Mouse (Mus musculus) Patski (cell line): ENCODE results near the gene Tm4sf20. TPM values are rescaled to one million over a fixed set of nuclear protein-coding genes. Genes with fewer than 3 reads are reported as not detected.
A peak's percentile ranks its signal among the peaks of the same experiment; 100 is the strongest.

Experiments used
- ATAC-seq: fragments of 100-300 bp; one replicate; pipeline ENCODE4 v1.8.0; 2021
- CTCF ChIA-PET: fragments of 350-600 bp; sonication (Branson Sonifier 250); formaldehyde crosslinking; loops from one replicate; lab custom pipeline; 2022; ENCODE audit warnings: inconsistent platforms; lab: Charles Lee
- POLR2A ChIA-PET: fragments of 350-600 bp; sonication (Branson Sonifier 250); formaldehyde crosslinking; loops from one replicate; lab custom pipeline; 2022; ENCODE audit warnings: antibody characterized with exemption, inconsistent platforms; lab: Charles Lee
- DNase-seq: peaks from one replicate; pipeline ENCODE4 v3.0.0-alpha.2; 2011; ENCODE audit warnings: low read depth, low spot score
- H3K27me3 ChIP-seq: fragments of 371-371 bp; one replicate; pipeline ENCODE4 v1.5.1; 2021
- CTCF ChIP-seq: fragments of 100-300 bp; IDR thresholded peaks from one replicate; pipeline ENCODE4 v1.5.1; 2021
- in situ Hi-C: fragments of 300-500 bp; cut with MboI; formaldehyde crosslinking; loops from 3 replicates; pipeline ENCODE4 v1.11.1; 2018; ENCODE audit warnings: low pct_unique_long_range_greater_than_20kb, mixed read lengths
- polyA plus RNA-seq: library from polyadenylated mRNA; unstranded; gene quantifications from one replicate; pipeline ENCODE4 v1.2.3, GENCODE M21; 2021

Tm4sf20 gene
- polyA plus RNA-seq, 1 experiment from 2014 or later: 0.06 TPM

DNA sequence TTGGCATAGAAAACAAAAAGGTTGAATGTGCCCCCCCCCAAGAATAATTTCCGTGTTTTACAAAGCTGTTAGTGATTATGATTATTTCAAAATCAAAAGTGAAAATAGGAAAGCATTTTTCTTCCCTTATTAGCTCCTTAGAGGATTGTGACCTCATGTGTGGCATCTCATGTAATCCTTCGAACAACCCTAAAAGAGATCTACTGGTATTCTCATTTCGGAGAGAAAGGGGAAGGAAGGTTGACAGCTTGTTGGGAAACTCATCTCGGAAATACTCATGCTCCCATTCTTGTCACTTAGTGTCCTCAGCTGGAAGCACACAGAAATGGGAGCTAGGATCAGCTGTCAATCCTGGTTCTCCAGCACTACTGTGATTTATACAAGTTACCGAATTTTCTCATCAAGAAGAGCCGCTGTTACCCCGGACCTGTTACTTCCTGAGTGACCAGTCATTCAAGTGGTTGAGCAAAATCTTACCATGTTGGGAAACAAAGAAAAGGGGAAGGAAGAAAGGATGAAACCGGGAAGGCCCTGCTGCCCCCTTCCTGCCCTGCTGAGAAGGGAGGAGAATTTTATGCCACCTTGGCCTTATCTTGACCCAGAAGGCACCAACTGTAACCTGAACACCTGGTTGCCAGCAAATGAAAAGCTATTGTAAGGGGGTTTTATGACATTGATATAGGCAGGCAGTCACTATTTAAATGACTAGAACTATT lies 6.6 kb downstream of the Tm4sf20 start:
- ChIA-PET POLR2A (interaction anchor here (0.6 kb wide), 1 partner anchor 598 kb away, joined by 3 read pairs; no protein-coding TSS in a partner anchor), CTCF (interaction anchor here (1.0 to 1.1 kb wide), 2 partner anchors 13 to 17 kb away, joined by 3 to 4 read pairs; no protein-coding TSS in a partner anchor)
- no peak for DNase-seq
- no peaks in the 10 kb centered on the region for H3K27me3 ChIP-seq
- no peak for ATAC-seq
- in situ Hi-C loops: no loop called here
- TF ChIP-seq CTCF: no peak

DNA sequence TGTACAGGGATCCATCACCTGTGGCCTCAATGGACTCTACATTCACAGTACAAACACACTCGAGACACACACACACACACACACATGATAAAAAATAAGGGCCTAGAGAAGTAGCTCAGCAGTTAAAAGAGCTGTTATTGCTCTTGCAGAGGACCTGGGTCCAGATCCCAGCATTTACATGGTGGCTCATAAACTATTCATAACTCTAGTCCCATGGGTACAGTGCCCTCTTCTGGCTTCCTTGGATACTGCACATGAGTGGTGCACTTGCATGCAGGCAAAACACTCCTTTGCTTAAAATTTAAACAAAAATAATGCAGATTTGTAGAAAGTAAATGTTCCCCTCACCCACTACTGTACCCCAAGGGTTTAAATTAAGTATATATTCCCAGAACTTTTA lies 8.7 kb downstream of the Tm4sf20 start:
- CTCF ChIA-PET: interaction anchor here (1.0 kb wide), 1 partner anchor 28 kb away, joined by 3 read pairs; no protein-coding TSS in a partner anchor
- TF ChIP-seq CTCF: peak; percentile 64
- no peak for DNase-seq
- POLR2A ChIA-PET: no interaction called here
- no peak for ATAC-seq
- in situ Hi-C loops: no loop called here
- no peaks in the 10 kb centered on the region for H3K27me3 ChIP-seq

DNA sequence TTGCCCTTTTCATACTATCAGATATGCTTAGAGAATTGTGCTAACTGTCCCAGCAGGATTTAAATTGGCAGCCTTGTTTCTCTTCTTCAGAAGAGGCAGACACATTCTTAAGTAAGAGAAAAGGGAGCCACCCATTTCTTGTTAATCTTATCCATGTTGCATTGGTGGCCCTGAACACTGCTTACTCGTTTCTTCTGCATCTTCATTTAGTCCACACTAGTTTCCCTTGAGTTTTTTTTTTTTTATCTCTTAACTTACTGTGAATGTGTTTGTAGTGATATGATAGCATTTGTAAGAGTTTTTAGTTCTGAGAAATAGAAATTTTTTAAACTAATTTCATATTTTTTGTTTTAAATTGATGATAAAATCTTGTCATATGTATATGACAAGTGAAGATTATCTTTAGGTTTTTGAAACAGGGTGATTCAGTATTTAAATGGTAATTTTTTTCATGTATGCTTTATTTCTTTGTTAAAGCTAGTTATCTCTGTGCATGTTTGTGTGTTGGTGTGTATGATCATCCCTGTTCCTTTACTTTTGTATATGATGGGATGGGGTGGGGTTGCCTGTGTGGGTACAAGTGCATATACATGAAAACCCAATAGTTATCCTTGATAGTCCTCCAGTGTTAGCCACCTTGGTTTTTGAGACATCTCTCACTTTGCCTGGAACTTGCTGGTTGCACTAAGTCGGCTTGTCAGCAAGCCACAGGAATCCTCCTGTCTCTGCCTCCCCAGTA lies 20.4 kb downstream of the Tm4sf20 start:
- DNase-seq: no peak
- ChIA-PET POLR2A (no interaction called here), CTCF (interaction anchor here (1.3 kb wide), 1 partner anchor 13 kb away, joined by 3 read pairs; no protein-coding TSS in a partner anchor)
- ATAC-seq: no peak
- no peak for TF ChIP-seq CTCF
- H3K27me3 ChIP-seq: no peaks in the 10 kb centered on the region
- in situ Hi-C loops: no loop called here

DNA sequence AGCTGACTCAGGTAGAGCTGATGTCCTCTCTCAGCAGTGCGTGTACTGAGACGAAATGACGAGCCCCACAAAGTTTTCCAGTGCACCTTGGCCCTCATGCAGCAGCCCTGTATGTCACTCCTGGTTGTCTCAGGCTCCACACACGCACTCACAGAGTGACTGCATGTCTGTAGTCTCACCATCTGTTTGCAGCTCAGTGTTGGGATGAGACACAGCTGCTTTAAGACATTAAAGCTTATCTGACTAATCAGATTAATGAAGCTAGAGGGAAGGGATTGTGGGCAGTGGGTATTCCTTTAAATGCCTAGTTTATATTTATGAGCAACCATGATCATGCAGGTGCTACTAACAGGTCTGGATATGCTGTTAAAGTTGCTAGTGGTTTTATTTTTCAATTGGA lies 21.9 kb downstream of the Tm4sf20 start:
- TF ChIP-seq CTCF: no peak
- DNase-seq (no peak), ATAC-seq (no peak)
- H3K27me3 ChIP-seq: no peaks in the 10 kb centered on the region
- ChIA-PET POLR2A (interaction anchor here (0.9 kb wide), 1 partner anchor 10 kb away, joined by 3 read pairs; no protein-coding TSS in a partner anchor), CTCF (no interaction called here)
- in situ Hi-C loops: no loop called here

DNA sequence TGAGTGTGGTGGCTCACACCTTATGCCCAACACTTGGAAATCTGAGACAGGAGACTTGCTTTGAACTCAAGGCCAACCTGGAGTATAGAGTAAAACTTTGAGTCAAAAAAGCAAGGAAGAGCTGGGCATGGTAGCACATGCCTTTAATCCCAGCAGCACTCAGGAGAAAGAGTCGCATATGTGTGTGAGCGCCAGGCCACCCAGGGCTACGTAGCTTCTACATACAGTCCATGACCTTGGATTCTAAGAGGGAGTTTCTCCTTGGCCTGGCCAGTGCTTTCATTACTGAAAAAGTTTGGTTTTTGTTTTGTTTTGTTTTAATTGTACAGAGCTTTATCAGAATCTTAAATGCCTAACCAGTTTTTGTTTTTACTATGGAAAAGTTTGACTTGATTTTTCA lies 24.3 kb downstream of the Tm4sf20 start:
- no peak for TF ChIP-seq CTCF
- CTCF ChIA-PET: interaction anchor here (1.0 kb wide), 1 partner anchor 21 kb away, joined by 3 read pairs; no protein-coding TSS in a partner anchor
- in situ Hi-C loops: no loop called here
- POLR2A ChIA-PET: no interaction called here
- DNase-seq (no peak), ATAC-seq (no peak)
- no peaks in the 10 kb centered on the region for H3K27me3 ChIP-seq

DNA sequence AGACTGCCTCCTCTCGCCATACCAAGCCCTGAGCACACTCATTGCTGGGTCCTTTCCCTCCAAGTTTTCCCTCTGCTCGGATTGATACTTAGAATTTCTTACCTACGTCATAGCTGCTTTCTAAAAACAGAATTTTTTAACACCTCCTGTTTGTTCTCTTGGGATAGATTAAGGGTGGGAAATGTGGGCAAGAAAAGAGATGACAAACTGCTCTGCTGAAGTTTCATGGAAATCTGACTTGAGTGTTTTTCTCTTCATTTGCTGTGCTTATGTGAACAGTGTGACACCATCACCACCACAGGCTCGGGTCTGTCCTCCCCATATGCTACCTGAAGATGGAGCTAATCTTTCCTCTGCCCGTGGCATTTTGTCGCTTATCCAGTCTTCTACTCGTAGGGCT lies 26.7 kb downstream of the Tm4sf20 start:
- DNase-seq (no peak), ATAC-seq (no peak)
- ChIA-PET CTCF (no interaction called here), POLR2A (no interaction called here)
- no peaks in the 10 kb centered on the region for H3K27me3 ChIP-seq
- TF ChIP-seq CTCF: no peak
- in situ Hi-C loops: no loop called here

DNA sequence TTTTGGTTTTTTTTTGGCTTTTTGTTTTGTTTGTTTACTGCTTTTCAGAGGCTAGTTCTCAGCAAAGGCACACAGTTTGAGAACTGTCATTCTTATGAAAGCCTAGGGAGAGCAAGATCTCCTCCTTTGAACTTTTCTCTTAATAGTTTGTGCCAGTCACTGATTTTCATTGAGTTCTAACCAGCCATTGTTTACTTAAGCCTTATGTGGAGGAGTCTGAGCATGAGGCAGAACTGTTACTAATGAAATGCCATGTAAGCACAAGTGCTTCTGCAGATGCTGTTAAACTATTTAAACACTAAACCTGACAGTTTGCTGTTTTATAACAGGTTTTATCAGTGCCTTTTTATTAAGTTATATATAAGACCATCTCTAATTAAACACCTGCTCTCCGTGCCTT lies 30.2 kb downstream of the Tm4sf20 start:
- ChIA-PET CTCF (no interaction called here), POLR2A (no interaction called here)
- DNase-seq (no peak), ATAC-seq (no peak)
- no peak for TF ChIP-seq CTCF
- in situ Hi-C loops: no loop called here
- no peaks in the 10 kb centered on the region for H3K27me3 ChIP-seq

DNA sequence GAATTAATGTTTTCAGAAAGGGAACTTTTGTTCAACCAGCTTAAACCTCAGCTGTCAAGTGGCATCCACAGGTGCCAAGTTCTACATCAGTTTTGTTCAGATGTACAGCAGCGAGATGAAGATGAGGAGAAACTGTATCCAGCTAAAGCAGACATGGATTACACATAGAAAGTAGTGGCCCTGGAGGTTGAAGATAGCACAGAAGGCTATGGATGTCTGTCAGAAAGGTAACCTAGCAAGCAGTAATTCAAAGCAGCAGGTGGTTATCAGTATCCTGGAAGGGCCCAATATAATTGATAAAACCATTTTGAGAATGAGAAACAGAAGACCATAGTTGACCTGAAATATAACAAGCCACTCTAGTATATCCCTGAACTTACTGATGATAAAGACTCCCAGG lies 34.9 kb downstream of the Tm4sf20 start:
- in situ Hi-C loops: no loop called here
- H3K27me3 ChIP-seq: no peaks in the 10 kb centered on the region
- ATAC-seq: no peak
- ChIA-PET POLR2A (no interaction called here), CTCF (interaction anchor here (1.0 kb wide), 1 partner anchor 21 kb away, joined by 3 read pairs; no protein-coding TSS in a partner anchor)
- no peak for DNase-seq
- TF ChIP-seq CTCF: no peak

DNA sequence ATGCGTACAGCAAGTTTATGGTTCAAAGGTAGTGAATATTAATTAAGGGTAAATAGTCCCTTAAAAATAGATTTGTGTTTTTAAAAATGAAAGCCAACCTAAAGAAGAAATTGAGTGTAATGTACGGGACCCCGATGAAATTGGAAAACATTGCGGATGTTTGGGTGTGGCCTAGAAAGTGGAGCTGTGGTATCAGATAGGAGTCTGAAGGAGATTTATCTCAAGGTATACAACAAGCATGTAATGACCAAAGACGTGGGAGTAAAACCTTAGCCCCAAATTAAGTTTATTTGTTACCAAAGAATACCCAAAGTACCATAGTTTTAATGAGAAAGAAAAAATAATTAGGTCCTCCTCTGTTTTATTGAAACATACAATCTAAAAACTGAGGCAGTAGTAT lies 41.8 kb downstream of the Tm4sf20 start:
- POLR2A ChIA-PET: no interaction called here
- no peak for ATAC-seq
- no peak for DNase-seq
- no peaks in the 10 kb centered on the region for H3K27me3 ChIP-seq
- CTCF ChIA-PET: interaction anchor here (1.7 kb wide), 1 partner anchor 85 kb away, joined by 4 read pairs; no protein-coding TSS in a partner anchor
- TF ChIP-seq CTCF: no peak
- in situ Hi-C loops: no loop called here

DNA sequence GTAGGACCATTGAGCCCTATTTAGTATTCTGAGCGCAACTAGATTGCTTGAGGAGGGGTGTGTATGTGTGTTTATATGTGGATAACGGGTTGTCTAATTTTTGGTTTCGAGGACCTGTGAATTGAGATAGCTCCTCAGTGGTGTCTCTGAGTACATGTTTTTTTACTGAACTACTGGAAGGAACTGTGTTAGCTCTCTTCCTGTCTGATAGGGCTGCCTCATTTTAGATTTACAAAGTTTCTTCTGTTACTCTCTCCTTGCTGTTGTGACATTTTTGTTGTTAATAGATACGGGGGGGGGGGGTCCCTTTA lies 42.4 kb downstream of the Tm4sf20 start:
- ChIA-PET POLR2A (no interaction called here), CTCF (interaction anchor here (0.6 kb wide), 1 partner anchor 265 kb away, joined by 3 read pairs; no protein-coding TSS in a partner anchor)
- ATAC-seq (no peak), DNase-seq (no peak)
- H3K27me3 ChIP-seq: no peaks in the 10 kb centered on the region
- TF ChIP-seq CTCF: no peak
- in situ Hi-C loops: no loop called here
